Mouse (Mus musculus): ENCODE measurements around the gene Wfdc12.
"Not testable (repeated sequence)": the region's sequence is repeated elsewhere in the genome, so short reads cannot be mapped to it uniquely, and the experiment has no call there.

The Wfdc12 gene

GRCm38 (mm10) chr2:164190576-164190975, at the start of gene Wfdc12:
Gene Wfdc12 (minus strand): TSS chr2:164190608.
- DNase-seq (ENCODE audit: low read depth in 1 of 2, low spot score in 2 of 2) = no peak

GRCm38 (mm10) chr2:164238366-164238765, 48.0 kb upstream of the Wfdc12 start, which contains the start of gene Svs2:
Gene Svs2 (minus strand): TSS chr2:164238466.
- no peak for DNase-seq (ENCODE audit: low read depth in 1 of 2, low spot score in 2 of 2)

GRCm38 (mm10) chr2:164232671-164233070, 42.3 kb upstream of the Wfdc12 start:
- no peak for DNase-seq (ENCODE audit: low read depth in 1 of 2, low spot score in 2 of 2)

GRCm38 (mm10) chr2:164228361-164229070, 38.1 kb upstream of the Wfdc12 start:
- DNase-seq (ENCODE audit: low read depth in 1 of 2, low spot score in 2 of 2) = no peak

- no peak for DNase-seq (ENCODE audit: low read depth in 1 of 2, low spot score in 2 of 2)
Measured at GRCm38 (mm10) chr2:164221522-164221921, 31.1 kb upstream of the Wfdc12 start, which contains the start of gene Wfdc15b. Gene Wfdc15b (minus strand): TSS chr2:164221660.

- DNase-seq (ENCODE audit: low read depth in 1 of 2, low spot score in 2 of 2) = no peak
Measured at GRCm38 (mm10) chr2:164219295-164219694, 28.9 kb upstream of the Wfdc12 start.

- DNase-seq (ENCODE audit: low read depth in 1 of 2, low spot score in 2 of 2) = no peak
Measured at GRCm38 (mm10) chr2:164212711-164213110, 22.3 kb upstream of the Wfdc12 start.

- DNase-seq (ENCODE audit: low read depth in 1 of 2, low spot score in 2 of 2) = no peak
Measured at GRCm38 (mm10) chr2:164210892-164211291, 20.5 kb upstream of the Wfdc12 start.

- DNase-seq (ENCODE audit: low read depth in 1 of 2, low spot score in 2 of 2) = no peak
Measured at GRCm38 (mm10) chr2:164206676-164207075, 16.3 kb upstream of the Wfdc12 start.

- DNase-seq (ENCODE audit: low read depth in 1 of 2, low spot score in 2 of 2) = not testable (repeated sequence)
Measured at GRCm38 (mm10) chr2:164206011-164206410, 15.6 kb upstream of the Wfdc12 start.

GRCm38 (mm10) chr2:164199626-164200327, 9.4 kb upstream of the Wfdc12 start, which contains the start of gene Wfdc15a:
Gene Wfdc15a (minus strand): TSS chr2:164200130.
- DNase-seq (ENCODE audit: low read depth in 1 of 2, low spot score in 2 of 2) = no peak

- DNase-seq (ENCODE audit: low read depth in 1 of 2, low spot score in 2 of 2) = no peak
Measured at GRCm38 (mm10) chr2:164196700-164196990, 6.2 kb upstream of the Wfdc12 start.

GRCm38 (mm10) chr2:164195971-164196699, 5.7 kb upstream of the Wfdc12 start:
- DNase-seq (ENCODE audit: low read depth in 1 of 2, low spot score in 2 of 2) = no peak

GRCm38 (mm10) chr2:164194959-164195630, 4.7 kb upstream of the Wfdc12 start:
- DNase-seq (ENCODE audit: low read depth in 1 of 2, low spot score in 2 of 2) = no peak

GRCm38 (mm10) chr2:164192279-164192678, 1.9 kb upstream of the Wfdc12 start:
- no peak for DNase-seq (ENCODE audit: low read depth in 1 of 2, low spot score in 2 of 2)

GRCm38 (mm10) chr2:164188722-164189121, 1.7 kb downstream of the Wfdc12 start:
- DNase-seq (ENCODE audit: low read depth in 1 of 2, low spot score in 2 of 2) = no peak

- no peak for DNase-seq (ENCODE audit: low read depth in 1 of 2, low spot score in 2 of 2)
Measured at GRCm38 (mm10) chr2:164184145-164184719, 6.2 kb downstream of the Wfdc12 start.

GRCm38 (mm10) chr2:164183340-164183739, 7.1 kb downstream of the Wfdc12 start:
- DNase-seq (ENCODE audit: low read depth in 1 of 2, low spot score in 2 of 2) = no peak

- no peak for DNase-seq (ENCODE audit: low read depth in 1 of 2, low spot score in 2 of 2)
Measured at GRCm38 (mm10) chr2:164182692-164183255, 7.6 kb downstream of the Wfdc12 start, which contains the start of gene Wfdc5. Gene Wfdc5 (minus strand): TSS chr2:164182742.

GRCm38 (mm10) chr2:164180770-164181169, 9.6 kb downstream of the Wfdc12 start:
- no peak for DNase-seq (ENCODE audit: low read depth in 1 of 2, low spot score in 2 of 2)

GRCm38 (mm10) chr2:164180124-164180523, 10.3 kb downstream of the Wfdc12 start:
- no peak for DNase-seq (ENCODE audit: low read depth in 1 of 2, low spot score in 2 of 2)

Measured in monocyte, adult 2 months (primary cell).